Mouse (Mus musculus) hindbrain, embryonic 13.5 days (tissue): Measurements from ENCODE around the gene Gucy2g. TPM values are rescaled to one million over a fixed set of nuclear protein-coding genes. Genes with fewer than 3 reads are reported as not detected.
A peak's percentile ranks its signal among the peaks of the same experiment; 100 is the strongest.

ENCODE experiments used
- ATAC-seq: fragments of 200-750 bp; cut with Nextera tagmentation; 2 replicates; pipeline ENCODE4 v1.8.0; 2017; ENCODE audit warnings: moderate TSS enrichment; ENCODE audit not compliant: low FRiP score
- H3K27ac ChIP-seq: fragments of 300-500 bp; sonication (generic); 2 replicates; pipeline ENCODE4 v1.5.1; 2015; ENCODE audit warnings: inconsistent platforms, mild to moderate bottlenecking, moderate library complexity
- H3K27me3 ChIP-seq: fragments of 300-500 bp; sonication (generic); 2 replicates; pipeline ENCODE4 v1.6.1; 2015; ENCODE audit warnings: mild to moderate bottlenecking, inconsistent platforms
- H3K36me3 ChIP-seq: fragments of 300-500 bp; sonication (generic); 2 replicates; pipeline ENCODE4 v1.6.1; 2015; ENCODE audit warnings: mild to moderate bottlenecking, inconsistent platforms
- H3K4me1 ChIP-seq: fragments of 300-500 bp; sonication (generic); replicated peaks from 2 replicates; pipeline ENCODE4 v1.6.1; 2015; ENCODE audit warnings: inconsistent platforms
- H3K4me2 ChIP-seq: fragments of 300-500 bp; sonication (generic); 2 replicates; pipeline ENCODE4 v1.6.1; 2015; ENCODE audit warnings: inconsistent platforms, mild to moderate bottlenecking, moderate library complexity
- H3K4me3 ChIP-seq: fragments of 300-500 bp; sonication (generic); 2 replicates; pipeline ENCODE4 v1.5.1; 2015; ENCODE audit warnings: mild to moderate bottlenecking, inconsistent platforms
- H3K9ac ChIP-seq: fragments of 300-500 bp; sonication (generic); 2 replicates; pipeline ENCODE4 v1.6.1; 2015; ENCODE audit warnings: mild to moderate bottlenecking, inconsistent platforms
- H3K9me3 ChIP-seq: fragments of 300-500 bp; sonication (generic); 2 replicates; pipeline ENCODE4 v1.6.1; 2016; ENCODE audit warnings: inconsistent platforms
- WGBS: fragments of 180-500 bp; shearing (Covaris S2); methylation state at CpG from one replicate; pipeline ENCODE4 v1.1.7; 2015; 5-methylcytosine and 5-hydroxymethylcytosine counted together
- polyA plus RNA-seq: library from polyadenylated mRNA; unstranded; fragments of >200 nt; fragmentation: Nextera tagmentation; extraction: Ambion mirVana; gene quantifications from 2 replicates; pipeline ENCODE4 v1.2.1, GENCODE M21; 2015

Gene Gucy2g
- polyA plus RNA-seq, 1 experiment from 2014 or later: 0.09 TPM

DNA sequence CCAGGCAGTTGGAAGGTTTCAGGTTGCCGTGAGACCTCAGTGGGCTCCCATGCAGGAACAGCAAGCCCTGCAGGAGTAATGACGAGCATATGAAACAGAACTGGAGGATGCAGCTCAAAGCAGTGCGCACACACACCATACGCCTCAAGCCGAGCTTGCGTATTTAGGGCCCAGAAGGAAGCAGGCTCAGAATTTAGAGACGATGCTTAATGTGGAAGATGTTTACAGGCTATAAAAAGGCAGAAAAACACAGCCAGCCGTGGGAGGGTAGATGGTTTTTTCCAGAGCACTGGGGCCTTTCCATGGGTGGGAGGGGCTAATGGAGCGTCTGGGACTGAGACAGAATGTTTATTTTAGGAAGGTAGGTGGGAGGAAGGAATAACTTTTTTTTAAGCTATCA is 23.7 kb downstream of the Gucy2g start:
- no peaks in the 10 kb centered on the region for H3K36me3 ChIP-seq
- 86% methylated on average over 9 of the region's 9 CpGs for WGBS
- no peak overlapping the region for H3K4me2 ChIP-seq
- no peak for ATAC-seq
- no peak overlapping the region for H3K27ac ChIP-seq
- H3K4me1 ChIP-seq: peaks cover 11% of the 10 kb centered on the region
- no peak overlapping the region for H3K4me3 ChIP-seq
- 0 out of 2 replicates have a peak, but pooled peaks cover 7% of the 10 kb centered on the region for H3K27me3 ChIP-seq
- no peak overlapping the region for H3K9ac ChIP-seq
- no peaks in the 10 kb centered on the region for H3K9me3 ChIP-seq

DNA sequence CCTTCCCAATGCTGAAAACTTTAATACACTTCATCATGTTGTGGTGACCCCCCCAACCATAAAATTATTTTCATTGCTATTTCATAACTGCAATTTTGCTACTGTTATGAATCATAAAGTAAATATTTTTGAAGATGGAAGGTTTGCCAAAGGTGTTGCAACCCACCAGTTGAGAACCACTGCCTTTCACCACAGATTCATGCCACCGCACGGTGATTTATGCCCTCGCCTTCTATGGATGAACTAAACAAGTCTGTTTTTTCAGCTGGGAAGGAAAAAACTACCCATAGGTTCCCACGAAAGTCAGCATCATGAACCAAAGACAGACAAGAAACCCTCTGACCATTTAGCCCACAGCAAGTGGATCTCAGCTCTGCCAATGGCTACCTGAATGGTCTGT is 24.2 kb downstream of the Gucy2g start:
- Histone ChIP-seq H3K4me3 (no peak overlapping the region), H3K27ac (no peak overlapping the region), H3K9me3 (no peaks in the 10 kb centered on the region), H3K27me3 (0 out of 2 replicates have a peak, but pooled peaks cover 7% of the 10 kb centered on the region), H3K4me2 (no peak overlapping the region), H3K9ac (no peak overlapping the region), H3K36me3 (no peaks in the 10 kb centered on the region), H3K4me1 (peaks cover 11% of the 10 kb centered on the region)
- ATAC-seq: no peak
- 89% methylated on average over 4 of the region's 4 CpGs for WGBS

DNA sequence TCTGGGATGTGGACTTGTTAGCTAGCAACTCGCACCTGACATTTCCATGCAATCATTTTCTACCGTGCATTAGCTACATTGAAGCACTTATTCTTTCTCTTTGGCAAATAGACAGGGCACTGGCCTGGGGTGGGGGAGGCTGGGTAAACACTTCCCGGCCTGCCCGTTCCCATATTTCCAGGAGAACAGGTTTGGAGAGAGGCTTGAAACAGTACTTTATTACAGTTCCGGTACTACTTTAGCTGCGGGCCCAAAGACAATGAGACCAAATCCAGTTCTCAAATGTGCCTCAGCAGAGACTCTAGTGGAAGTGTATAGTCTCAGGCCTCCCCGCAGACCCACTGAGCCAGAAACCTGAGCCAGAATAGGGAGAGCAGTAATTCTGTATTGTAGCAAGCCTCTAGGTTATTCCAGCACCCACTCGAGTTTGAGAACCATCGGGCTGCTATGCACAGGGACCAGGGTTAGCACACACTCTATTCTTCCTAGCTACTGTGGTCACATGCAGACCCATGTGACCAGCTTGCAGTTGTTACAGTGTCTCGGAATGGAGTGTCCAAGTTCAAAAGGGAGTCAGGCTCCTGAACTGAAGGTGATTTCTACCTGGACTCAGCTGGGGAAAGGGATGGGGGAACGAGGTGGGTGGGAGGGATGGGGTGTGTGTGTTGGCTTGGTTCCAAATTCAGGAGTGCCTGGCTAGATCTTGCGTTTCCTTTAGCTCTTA is 27.3 kb downstream of the Gucy2g start:
- H3K27ac ChIP-seq: no peak overlapping the region

DNA sequence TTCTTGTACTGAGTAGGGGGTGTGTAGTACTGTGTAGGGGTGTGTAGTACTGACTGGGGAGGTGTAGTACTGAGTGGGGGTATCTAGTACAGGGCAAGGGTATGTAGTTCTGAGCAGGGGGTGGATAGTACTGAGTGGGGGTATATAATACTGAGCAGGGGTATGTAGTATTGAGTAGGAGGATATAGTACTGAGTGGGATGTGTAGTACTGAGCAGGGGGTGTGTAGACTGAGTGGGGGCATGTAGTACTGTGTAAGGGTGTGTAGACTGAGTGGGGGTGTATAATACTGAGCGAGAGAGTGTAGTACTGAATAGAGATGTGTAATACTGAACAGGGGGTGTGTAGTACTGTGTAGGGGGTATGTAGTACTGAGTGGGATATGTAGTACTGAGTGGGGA is 29.3 kb downstream of the Gucy2g start:
- H3K4me1 ChIP-seq: no peaks in the 10 kb centered on the region
- H3K4me2 ChIP-seq: no peak overlapping the region
- ATAC-seq: no peak
- no peak overlapping the region for H3K27ac ChIP-seq
- no peaks in the 10 kb centered on the region for H3K36me3 ChIP-seq
- 97% methylated on average over 1 of the region's 1 CpGs for WGBS
- H3K4me3 ChIP-seq: no peak overlapping the region
- H3K9me3 ChIP-seq: no peaks in the 10 kb centered on the region
- H3K27me3 ChIP-seq: 0 out of 2 replicates have a peak, but pooled peaks cover 7% of the 10 kb centered on the region
- no peak overlapping the region for H3K9ac ChIP-seq

More for the DNA sequence above, 27.3 kb downstream of the Gucy2g start:
- 90% methylated on average over 12 of the region's 12 CpGs for WGBS
- Histone ChIP-seq H3K4me2 (no peak overlapping the region), H3K4me3 (no peak overlapping the region), H3K36me3 (no peaks in the 10 kb centered on the region), H3K27me3 (no peaks in the 10 kb centered on the region), H3K9me3 (no peaks in the 10 kb centered on the region), H3K9ac (no peak overlapping the region), H3K4me1 (peaks cover 8% of the 10 kb centered on the region)
- ATAC-seq: no peak

DNA sequence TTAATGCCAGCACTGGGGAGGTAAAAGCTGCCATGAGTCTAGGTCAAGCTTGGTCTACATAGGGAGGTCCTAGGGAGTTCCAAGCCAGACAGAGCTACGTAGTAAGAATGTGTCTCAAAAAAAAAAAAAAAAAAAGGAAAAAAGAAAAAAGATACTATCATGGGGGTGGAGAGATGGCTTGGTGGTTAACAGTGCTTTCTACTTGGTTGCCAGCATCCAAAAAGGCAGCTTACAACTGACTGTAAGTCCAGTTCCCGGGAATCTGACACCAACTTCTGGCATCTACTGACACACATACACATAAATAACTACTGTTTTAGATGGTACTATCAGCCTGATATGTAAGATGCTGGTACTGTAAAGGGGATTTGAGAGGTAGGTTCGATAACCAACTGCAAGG is 32.0 kb downstream of the Gucy2g start:
- 90% methylated on average over 3 of the region's 3 CpGs for whole genome bisulfite sequencing
- ATAC-seq: no peak
- Histone ChIP-seq H3K36me3 (no peaks in the 10 kb centered on the region), H3K9ac (no peak overlapping the region), H3K4me1 (no peaks in the 10 kb centered on the region), H3K27me3 (0 out of 2 replicates have a peak, but pooled peaks cover 12% of the 10 kb centered on the region), H3K27ac (no peak overlapping the region), H3K4me2 (no peak overlapping the region), H3K4me3 (no peak overlapping the region), H3K9me3 (no peaks in the 10 kb centered on the region)

DNA sequence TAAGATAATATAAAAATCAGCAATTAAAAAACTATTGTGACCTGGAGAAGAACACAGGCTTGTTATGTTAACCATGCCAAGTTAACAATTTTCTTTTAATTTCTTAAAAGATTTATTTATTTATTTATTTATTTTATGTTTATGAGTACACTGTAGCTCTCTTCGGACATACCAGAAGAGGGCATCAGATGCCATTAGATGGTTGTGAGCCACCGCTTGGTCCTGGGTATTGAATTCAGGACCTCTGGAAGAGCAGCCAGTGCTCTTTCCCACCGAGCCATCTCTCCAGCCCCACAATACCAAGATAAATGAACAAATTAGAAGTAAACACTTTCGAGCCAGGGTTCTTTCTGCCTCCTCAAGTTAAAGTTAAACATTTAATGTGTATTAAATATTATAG is 32.4 kb downstream of the Gucy2g start:
- Histone ChIP-seq H3K27ac (no peak overlapping the region), H3K4me1 (no peaks in the 10 kb centered on the region), H3K27me3 (0 out of 2 replicates have a peak, but pooled peaks cover 12% of the 10 kb centered on the region), H3K9ac (no peak overlapping the region), H3K4me2 (no peak overlapping the region), H3K36me3 (no peaks in the 10 kb centered on the region), H3K9me3 (0 out of 2 replicates have a peak, but pooled peaks cover 2% of the 10 kb centered on the region), H3K4me3 (no peak overlapping the region)
- no peak for ATAC-seq
- WGBS: 79% methylated on average over 4 of the region's 4 CpGs

DNA sequence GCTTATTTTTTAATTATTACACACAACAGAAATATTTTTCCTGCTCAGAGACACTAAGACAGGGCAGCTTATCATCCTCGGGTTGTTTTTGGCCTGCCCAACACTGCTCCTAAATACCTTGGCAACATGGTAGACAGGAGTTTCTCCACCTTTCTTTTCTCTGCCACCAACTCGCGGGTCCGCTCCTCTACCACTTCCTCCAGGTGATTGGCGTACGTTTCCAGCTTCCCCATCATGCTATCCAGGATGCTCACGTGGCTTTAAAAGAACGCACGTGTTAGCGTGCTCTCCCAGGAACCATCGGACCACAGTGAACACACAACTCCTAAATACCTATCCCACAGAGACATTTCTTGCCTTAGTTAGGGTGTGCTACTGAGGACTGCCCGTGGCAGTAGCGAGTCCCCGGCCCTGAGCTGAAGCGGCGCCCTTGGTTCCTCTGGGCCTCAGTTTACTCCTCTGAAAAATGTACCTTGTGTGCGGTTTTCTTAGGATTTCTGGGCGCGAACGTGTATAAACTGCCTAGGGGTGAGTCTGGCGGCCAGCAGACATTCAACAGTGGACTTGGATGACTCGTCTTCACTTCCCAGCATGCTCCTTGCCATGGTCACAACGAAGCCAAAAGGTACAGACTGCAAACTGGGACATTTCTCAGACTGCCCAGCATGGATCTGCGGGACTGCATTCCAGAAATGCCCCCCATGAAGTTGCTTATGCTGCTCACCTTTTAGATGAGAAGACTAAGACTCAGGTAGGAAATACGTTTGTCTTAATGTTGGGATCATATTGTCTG is 33.1 kb downstream of the Gucy2g start:
- H3K36me3 ChIP-seq: no peaks in the 10 kb centered on the region
- WGBS: 70% methylated on average over 25 of the region's 25 CpGs
- ATAC-seq: no peak

DNA sequence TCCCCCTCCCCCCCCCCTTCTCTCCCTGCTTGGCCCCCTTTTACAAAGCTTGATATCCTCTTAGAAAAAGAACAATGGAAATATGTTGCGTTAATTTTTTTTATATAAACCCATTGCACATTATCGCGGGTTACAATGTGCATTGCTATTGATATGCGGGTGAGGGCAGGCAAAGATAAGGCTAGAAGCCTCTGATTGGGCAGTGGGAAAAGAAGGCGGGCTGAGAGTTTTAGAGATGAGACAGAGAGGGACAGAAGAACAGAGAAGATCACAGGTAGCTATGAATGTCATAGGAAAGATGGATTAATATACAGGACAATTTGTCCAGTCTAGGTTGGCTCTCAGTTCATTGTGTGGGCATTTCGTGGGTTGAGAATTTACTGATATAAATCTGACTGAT is 33.8 kb downstream of the Gucy2g start:
- H3K9me3 ChIP-seq: 0 out of 2 replicates have a peak, but pooled peaks cover 3% of the 10 kb centered on the region
- H3K4me2 ChIP-seq: no peak overlapping the region
- no peak overlapping the region for H3K4me3 ChIP-seq
- no peak for ATAC-seq
- H3K27ac ChIP-seq: no peak overlapping the region
- no peaks in the 10 kb centered on the region for H3K36me3 ChIP-seq
- H3K9ac ChIP-seq: no peak overlapping the region
- WGBS: 59% methylated on average over 6 of the region's 6 CpGs
- no peaks in the 10 kb centered on the region for H3K4me1 ChIP-seq
- H3K27me3 ChIP-seq: 0 out of 2 replicates have a peak, but pooled peaks cover 12% of the 10 kb centered on the region

More for the DNA sequence above, 33.1 kb downstream of the Gucy2g start:
- H3K4me2 ChIP-seq: no peak overlapping the region
- no peaks in the 10 kb centered on the region for H3K4me1 ChIP-seq
- H3K27ac ChIP-seq: no peak overlapping the region
- H3K4me3 ChIP-seq: no peak overlapping the region
- 0 out of 2 replicates have a peak, but pooled peaks cover 3% of the 10 kb centered on the region for H3K9me3 ChIP-seq
- H3K27me3 ChIP-seq: 0 out of 2 replicates have a peak, but pooled peaks cover 12% of the 10 kb centered on the region
- no peak overlapping the region; the same call in 1 of the 2 replicates for H3K9ac ChIP-seq

DNA sequence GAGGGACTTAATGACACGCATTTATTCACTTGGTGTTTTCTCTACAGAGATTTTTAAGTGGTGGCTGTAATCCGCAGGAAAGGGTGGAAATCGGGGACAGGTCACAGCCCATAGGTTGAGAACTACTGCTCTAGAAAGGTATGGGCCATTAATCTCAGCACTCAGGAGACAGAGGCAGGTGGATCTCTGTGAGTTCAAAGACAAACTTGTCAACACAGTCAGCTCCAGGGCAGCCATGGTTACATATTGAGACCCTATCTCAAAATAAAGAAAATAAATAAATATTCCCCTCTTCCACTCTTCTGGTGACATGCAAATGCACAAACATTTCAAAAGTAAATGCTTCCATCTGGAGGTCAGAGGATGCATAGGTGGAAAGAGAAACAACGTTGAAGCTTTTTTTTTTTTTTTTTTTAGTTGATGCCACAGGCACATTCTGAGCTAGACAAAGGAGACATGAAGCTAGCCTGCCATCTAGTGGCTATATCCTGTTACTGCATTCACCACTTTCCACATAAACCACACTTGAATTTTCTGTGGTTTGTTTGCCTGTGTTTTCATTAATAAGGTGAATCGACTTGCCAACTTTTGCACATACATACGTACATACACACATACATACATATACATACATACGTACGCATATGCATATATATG is 34.4 kb downstream of the Gucy2g start:
- 0 out of 2 replicates have a peak, but pooled peaks cover 3% of the 10 kb centered on the region for H3K9me3 ChIP-seq
- no peak overlapping the region for H3K4me2 ChIP-seq
- no peak overlapping the region for H3K4me3 ChIP-seq
- ATAC-seq: peak; percentile 32; the same call in 1 of the 2 replicates
- H3K4me1 ChIP-seq: no peaks in the 10 kb centered on the region
- 39% methylated on average over 8 of the region's 8 CpGs for WGBS
- 0 out of 2 replicates have a peak, but pooled peaks cover 12% of the 10 kb centered on the region for H3K27me3 ChIP-seq
- H3K9ac ChIP-seq: no peak overlapping the region
- no peak overlapping the region for H3K27ac ChIP-seq
- no peaks in the 10 kb centered on the region for H3K36me3 ChIP-seq

DNA sequence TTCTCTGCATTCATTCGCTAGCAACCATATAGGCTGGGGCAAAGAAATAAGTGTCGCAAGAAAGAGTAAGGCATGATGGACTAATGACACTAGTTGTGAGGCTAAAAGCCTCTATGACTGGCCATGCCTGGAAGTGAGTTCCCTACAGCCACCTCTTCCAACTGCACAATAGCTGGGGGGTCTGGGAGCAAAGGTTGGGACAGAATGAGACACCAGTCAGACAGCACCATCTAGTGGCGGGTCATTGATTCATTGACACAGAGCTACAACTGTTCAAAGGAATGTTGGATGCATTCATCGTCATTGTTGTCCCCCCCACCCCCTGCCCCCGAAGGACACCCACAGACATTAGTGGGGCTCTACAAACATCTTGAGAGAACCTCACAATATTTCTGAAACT is 42.7 kb downstream of the Gucy2g start:
- Histone ChIP-seq H3K9me3 (no peaks in the 10 kb centered on the region), H3K36me3 (no peaks in the 10 kb centered on the region), H3K9ac (no peak overlapping the region), H3K4me1 (peaks cover 3% of the 10 kb centered on the region; the same call in 1 of the 2 replicates), H3K27me3 (0 out of 2 replicates have a peak, but pooled peaks cover 6% of the 10 kb centered on the region), H3K27ac (no peak overlapping the region), H3K4me2 (0 out of 2 replicates have a peak overlapping the region, but pooled peaks have one; percentile 21), H3K4me3 (no peak overlapping the region)
- peak; percentile 32; the same call in 1 of the 2 replicates for ATAC-seq
- WGBS: 35% methylated on average over 5 of the region's 5 CpGs

DNA sequence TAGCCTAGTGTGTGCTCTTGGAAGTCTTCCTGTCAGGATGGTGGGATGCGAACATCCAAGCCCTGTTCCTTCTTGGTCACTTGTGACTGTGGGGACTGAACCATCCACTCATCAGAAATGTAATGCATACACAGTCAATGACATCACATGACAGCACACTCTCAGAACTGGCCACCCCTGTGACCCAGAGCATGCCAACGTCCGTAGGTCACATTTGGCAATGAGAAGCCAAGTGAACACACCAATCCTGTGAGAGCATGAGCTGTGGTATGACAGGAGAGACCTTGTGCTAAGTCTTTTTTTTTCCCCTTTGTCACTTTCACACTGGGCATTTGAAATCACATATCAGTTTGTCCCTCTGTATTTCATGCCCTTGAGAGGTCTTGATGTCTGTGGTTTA is 45.5 kb downstream of the Gucy2g start:
- Histone ChIP-seq H3K27ac (no peak overlapping the region), H3K9me3 (no peaks in the 10 kb centered on the region), H3K4me2 (no peak overlapping the region), H3K4me1 (peaks cover 3% of the 10 kb centered on the region; the same call in 1 of the 2 replicates), H3K9ac (no peak overlapping the region), H3K36me3 (no peaks in the 10 kb centered on the region), H3K4me3 (no peak overlapping the region), H3K27me3 (0 out of 2 replicates have a peak, but pooled peaks cover 6% of the 10 kb centered on the region)
- WGBS: 84% methylated on average over 3 of the region's 3 CpGs
- ATAC-seq: no peak
